In the genomic region with DNA sequence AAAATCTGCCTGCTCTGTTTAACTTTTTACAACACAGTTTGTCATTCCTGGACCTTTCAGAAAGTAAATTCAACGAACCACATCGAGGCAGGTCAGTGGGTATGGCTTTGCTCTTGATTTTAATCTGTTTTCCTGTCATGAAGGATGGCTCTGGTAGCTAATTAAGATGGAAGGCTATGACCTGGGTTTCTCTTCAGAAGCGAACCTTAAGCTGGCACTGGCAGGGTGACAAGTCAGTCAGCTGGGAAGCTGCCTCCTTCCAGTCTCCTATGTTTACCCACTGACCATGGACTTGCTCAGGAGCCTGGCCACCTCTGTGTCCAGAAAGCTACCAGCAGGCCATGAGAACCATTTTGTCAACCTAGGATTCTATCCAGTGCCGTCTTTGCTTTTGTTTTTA, we compare ENCODE assay signal across 9 mouse cellular contexts. TPM values are rescaled to one million over a fixed set of nuclear protein-coding genes. Genes with fewer than 3 reads are reported as not detected.
DNase-seq lines count a peak whose midpoint lies in the region; ATAC-seq and TF ChIP-seq lines count a peak whose summit lies in the region.
"Had no signal": no experiment of that assay in that cellular context is flagged by ENCODE, and none has a peak within 500 bp of the region (broad histone marks: within the 10 kb centered on the region; RNA-seq: fewer than 3 reads in every experiment).

No protein-coding gene starts in this region.

- TF ChIP-seq CTCF in kidney, adult 2 months (conservative IDR thresholded peaks at IDR 0.05; ENCODE audit: insufficient read depth, insufficient read length, low read depth, low read length): no peak
- TF ChIP-seq CTCF in liver, postnatal 0 days (IDR thresholded peaks at IDR 0.05; ENCODE audit: low read depth): no peak

- ATAC-seq in hindbrain, embryonic 11.5 days (ENCODE audit: low FRiP score): no peak
- ATAC-seq in embryonic facial prominence, embryonic 12.5 days (ENCODE audit: insufficient number of reproducible peaks, insufficient read depth, low FRiP score, low TSS enrichment): no peak
- ATAC-seq in liver, postnatal 0 days: no peak

- H3K4me2 ChIP-seq in hindbrain, embryonic 11.5 days (replicated peaks; ENCODE audit: low read depth, low read length): no peak overlapping the region
- H3K4me2 ChIP-seq in embryonic facial prominence, embryonic 12.5 days (replicated peaks): peak overlapping the region; percentile 16; the same call in 1 of the 2 replicates
- H3K4me2 ChIP-seq in liver, postnatal 0 days (ENCODE audit: low read depth, low read length): peak overlapping the region; percentile 65

- H3K36me3 ChIP-seq in hindbrain, embryonic 10.5 days: no peaks in the 10 kb centered on the region
- H3K36me3 ChIP-seq in hindbrain, embryonic 11.5 days (ENCODE audit: control insufficient read depth, insufficient read depth, low read length): no peaks in the 10 kb centered on the region
- H3K36me3 ChIP-seq in embryonic facial prominence, embryonic 12.5 days: no peaks in the 10 kb centered on the region
- no peaks in the 10 kb centered on the region for H3K36me3 ChIP-seq in kidney, adult 2 months (ENCODE audit: control insufficient read depth, insufficient read depth, low read length)
- H3K36me3 ChIP-seq in liver, postnatal 0 days (replicated peaks; ENCODE audit: insufficient read depth, low read length): no peaks in the 10 kb centered on the region
- H3K36me3 ChIP-seq: G1E had no signal

- WGBS in hindbrain, embryonic 10.5 days: 67% methylated on average over 4 of the region's 4 CpGs
- 60% methylated on average over 4 of the region's 4 CpGs for WGBS in hindbrain, embryonic 11.5 days
- WGBS in embryonic facial prominence, embryonic 12.5 days: 57% methylated on average over 4 of the region's 4 CpGs
- 19% methylated on average over 4 of the region's 4 CpGs for WGBS in kidney, adult 2 months
- 27% methylated on average over 4 of the region's 4 CpGs for WGBS in liver, postnatal 0 days (ENCODE audit: insufficient replicate concordance)

- no peak overlapping the region for H3K9ac ChIP-seq in hindbrain, embryonic 11.5 days (ENCODE audit: low read depth, low read length)
- no peak overlapping the region for H3K9ac ChIP-seq in embryonic facial prominence, embryonic 12.5 days
- 0 out of 2 replicates have a peak overlapping the region, but pooled peaks have one; percentile 1 for H3K9ac ChIP-seq in liver, postnatal 0 days (replicated peaks)

- no peak for DNase-seq in hindbrain, embryonic 10.5 days (ENCODE audit: low spot score)
- no peak for DNase-seq in hindbrain, embryonic 11.5 days (ENCODE audit: low spot score)
- DNase-seq in kidney, adult 2 months: peak; percentile 70
- DNase-seq in liver, postnatal 0 days: no peak
- DNase-seq in adrenal gland, adult 8-10 months: no peak
- DNase-seq in gastrocnemius, postnatal 25 days: no peak
- no peak for DNase-seq in cerebellum, adult 8-10 months

- H3K9me3 ChIP-seq in hindbrain, embryonic 10.5 days: no peaks in the 10 kb centered on the region
- H3K9me3 ChIP-seq in hindbrain, embryonic 11.5 days (ENCODE audit: control insufficient read depth, low read length): no peaks in the 10 kb centered on the region
- H3K9me3 ChIP-seq in embryonic facial prominence, embryonic 12.5 days: no peaks in the 10 kb centered on the region
- no peaks in the 10 kb centered on the region for H3K9me3 ChIP-seq in liver, postnatal 0 days (ENCODE audit: low read length)
- H3K9me3 ChIP-seq: G1E had no signal

- H3K27ac ChIP-seq in hindbrain, embryonic 10.5 days: peak overlapping the region; percentile 45; the same call in 1 of the 2 replicates
- H3K27ac ChIP-seq in hindbrain, embryonic 11.5 days (ENCODE audit: low read depth, low read length): no peak overlapping the region
- H3K27ac ChIP-seq in embryonic facial prominence, embryonic 12.5 days: 0 out of 2 replicates have a peak overlapping the region, but pooled peaks have one; percentile 13
- peak overlapping the region; percentile 61 for H3K27ac ChIP-seq in kidney, adult 2 months (ENCODE audit: insufficient read depth, low read depth, low read length)
- peak overlapping the region; percentile 9 for H3K27ac ChIP-seq in liver, postnatal 0 days (ENCODE audit: low read depth)

- H3K27me3 ChIP-seq in hindbrain, embryonic 10.5 days (ENCODE audit: insufficient read depth, poor library complexity, severe bottlenecking): peaks cover 55% of the 10 kb centered on the region
- peaks cover 27% of the 10 kb centered on the region for H3K27me3 ChIP-seq in hindbrain, embryonic 11.5 days (ENCODE audit: control insufficient read depth, insufficient read depth, low read length)
- H3K27me3 ChIP-seq in embryonic facial prominence, embryonic 12.5 days: peaks cover 41% of the 10 kb centered on the region
- H3K27me3 ChIP-seq in kidney, adult 2 months (replicated peaks; ENCODE audit: control insufficient read depth, insufficient read depth, low read length): no peaks in the 10 kb centered on the region
- H3K27me3 ChIP-seq in liver, postnatal 0 days (ENCODE audit: insufficient read depth, low read length): peaks cover 14% of the 10 kb centered on the region; the same call in 1 of the 2 replicates

- TF ChIP-seq POLR2A in kidney, adult 2 months (IDR thresholded peaks at IDR 0.05; ENCODE audit: low read depth, low read length): no peak

- H3K4me3 ChIP-seq in hindbrain, embryonic 10.5 days: no peak overlapping the region
- H3K4me3 ChIP-seq in hindbrain, embryonic 11.5 days (ENCODE audit: low read depth, low read length): no peak overlapping the region
- H3K4me3 ChIP-seq in embryonic facial prominence, embryonic 12.5 days: no peak overlapping the region
- no peak overlapping the region for H3K4me3 ChIP-seq in kidney, adult 2 months (ENCODE audit: insufficient read depth, low read depth, low read length)
- peak overlapping the region; percentile 17; the same call in 1 of the 2 replicates for H3K4me3 ChIP-seq in liver, postnatal 0 days (ENCODE audit: low read depth, low read length)

- TF ChIP-seq EP300 in liver, postnatal 0 days (IDR thresholded peaks at IDR 0.05; ENCODE audit: low read depth): no peak

- peaks cover 29% of the 10 kb centered on the region for H3K4me1 ChIP-seq in hindbrain, embryonic 10.5 days (replicated peaks)
- H3K4me1 ChIP-seq in hindbrain, embryonic 11.5 days (replicated peaks; ENCODE audit: control insufficient read depth, insufficient read depth, low read length): 0 out of 2 replicates have a peak, but pooled peaks cover 2% of the 10 kb centered on the region
- H3K4me1 ChIP-seq in embryonic facial prominence, embryonic 12.5 days: peaks cover 11% of the 10 kb centered on the region; the same call in 1 of the 2 replicates
- H3K4me1 ChIP-seq in kidney, adult 2 months (ENCODE audit: control insufficient read depth, insufficient read depth, low read length): peaks cover 10% of the 10 kb centered on the region
- H3K4me1 ChIP-seq in liver, postnatal 0 days (ENCODE audit: insufficient read depth): peaks cover 29% of the 10 kb centered on the region

RNA-seq across cellular contexts. Expression of gene Tbc1d1, which starts 0.5 kb away (rescaled TPM):
- 21.2 and 27.1 TPM in 2 replicates for polyA plus RNA-seq in hindbrain, embryonic 10.5 days (2016; fragmentation: Nextera tagmentation; extraction: Ambion mirVana)
- polyA plus RNA-seq in hindbrain, embryonic 11.5 days (2014; fragmentation: Nextera tagmentation; extraction: Ambion mirVana): 20.2 and 23.3 TPM in 2 replicates
- 29.5 and 32.4 TPM in 2 replicates for polyA plus RNA-seq in embryonic facial prominence, embryonic 12.5 days (2016; fragmentation: Nextera tagmentation; extraction: Ambion mirVana)
- 37.0 and 38.3 TPM in 2 replicates for polyA plus RNA-seq in kidney, adult 2 months (2012; rRNA removed)
- 3.6 and 5.0 TPM in 2 replicates for polyA plus RNA-seq in liver, postnatal 0 days (2015; fragmentation: Nextera tagmentation; extraction: Ambion mirVana)
- 10 to 100 TPM; 10.2 to 17.7 (median 14.7) TPM for total RNA-seq in adrenal gland, adult 8-10 months (2022)
- 10 to 100 TPM; 39.3 to 77.3 TPM for total RNA-seq in gastrocnemius, postnatal 25 days (2021)
